Mouse (Mus musculus): ENCODE measurements around the gene Grm3.

GRCm38 (mm10) chr5:9755751-9756150 lies 30.8 kb upstream of the Grm3 start:
- TF ChIP-seq CTCF (IDR thresholded peaks at IDR 0.05; ENCODE audit: insufficient read depth, low read length) (no peak), POLR2A (IDR thresholded peaks at IDR 0.05; ENCODE audit: borderline replicate concordance, extremely low read depth, low read depth, low read length) (no peak)
